Mouse (Mus musculus) cerebellum, postnatal 25 days (tissue): ENCODE data around the gene Lrch4.
A peak's percentile ranks its signal among the peaks of the same experiment; 100 is the strongest.
"Not testable (repeated sequence)": the region's sequence is repeated elsewhere in the genome, so short reads cannot be mapped to it uniquely, and the experiment has no call there.

Source experiments
- DNase-seq, 2 experiments: peaks; one replicate each; pipeline ENCODE4 v3.0.0; 2021; ENCODE audit warnings: mixed read lengths in 2 of 2

Lrch4 gene

GRCm38 (mm10) chr5:137613550-137613949 is 15.4 kb upstream of the Lrch4 start, which contains the start of gene Pcolce:
Pcolce (minus strand) TSS chr5:137613784.
- DNase-seq = no peak

GRCm38 (mm10) chr5:137614921-137615320 is 14.0 kb upstream of the Lrch4 start:
- not testable (repeated sequence) for DNase-seq

- DNase-seq = no peak
Measured at GRCm38 (mm10) chr5:137615347-137615746, 13.6 kb upstream of the Lrch4 start.

GRCm38 (mm10) chr5:137623937-137624530 is 4.9 kb upstream of the Lrch4 start:
- no peak for DNase-seq

- DNase-seq = no peak
Measured at GRCm38 (mm10) chr5:137627991-137628390, 930 bp upstream of the Lrch4 start.

GRCm38 (mm10) chr5:137629306-137629721 is 393 bp downstream of the Lrch4 start:
- no peak for DNase-seq

GRCm38 (mm10) chr5:137629906-137630545 is 1.1 kb downstream of the Lrch4 start:
- DNase-seq = no peak

GRCm38 (mm10) chr5:137630602-137631001 is 1.7 kb downstream of the Lrch4 start:
- DNase-seq = no peak

GRCm38 (mm10) chr5:137631171-137631570 is 2.2 kb downstream of the Lrch4 start:
- no peak for DNase-seq

GRCm38 (mm10) chr5:137631591-137631990 is 2.7 kb downstream of the Lrch4 start:
- DNase-seq = no peak

- DNase-seq = no peak
Measured at GRCm38 (mm10) chr5:137633397-137634084, 4.6 kb downstream of the Lrch4 start.

GRCm38 (mm10) chr5:137639472-137639871 is 10.6 kb downstream of the Lrch4 start:
- no peak for DNase-seq

- DNase-seq = peak in 1 of 2 experiments; percentile 45
Measured at GRCm38 (mm10) chr5:137641054-137641453, 12.1 kb downstream of the Lrch4 start, which contains the start of gene Sap25. Sap25 (plus strand) TSS chr5:137641334.

GRCm38 (mm10) chr5:137642886-137643285 is 14.0 kb downstream of the Lrch4 start:
- no peak for DNase-seq

- peak in 1 of 2 experiments; percentile 8 for DNase-seq
Measured at GRCm38 (mm10) chr5:137644484-137644883, 15.6 kb downstream of the Lrch4 start.

GRCm38 (mm10) chr5:137645091-137645651 is 16.2 kb downstream of the Lrch4 start:
- DNase-seq = peak in 1 of 2 experiments; percentile 18

GRCm38 (mm10) chr5:137645652-137646091 is 16.8 kb downstream of the Lrch4 start, which contains the start of gene Irs3:
Irs3 (minus strand) TSS chr5:137645714.
- DNase-seq = no peak

GRCm38 (mm10) chr5:137647827-137648601 is 19.1 kb downstream of the Lrch4 start:
- no peak for DNase-seq

- no peak for DNase-seq
Measured at GRCm38 (mm10) chr5:137649251-137649650, 20.3 kb downstream of the Lrch4 start.

GRCm38 (mm10) chr5:137649669-137650571 is 21.0 kb downstream of the Lrch4 start:
- DNase-seq = peak in 1 of 2 experiments; percentile 15

- peak; percentile 70 to 87 for DNase-seq
Measured at GRCm38 (mm10) chr5:137652474-137652873, 23.6 kb downstream of the Lrch4 start.
